Mouse (Mus musculus) liver, embryonic 16.5 days (tissue): Measurements from ENCODE around the gene Rreb1. TPM values are rescaled to one million over a fixed set of nuclear protein-coding genes. Genes with fewer than 3 reads are reported as not detected.
A peak's percentile ranks its signal among the peaks of the same experiment; 100 is the strongest.

ENCODE experiments used
- ATAC-seq: fragments of 200-750 bp; cut with Nextera tagmentation; 2 replicates; pipeline ENCODE4 v1.8.0; 2017; ENCODE audit warnings: low read depth, mild to moderate bottlenecking, moderate number of reproducible peaks, moderate library complexity
- H3K27ac ChIP-seq: fragments of 300-500 bp; sonication (generic); 2 replicates; pipeline ENCODE4 v1.5.1; 2014; ENCODE audit warnings: mild to moderate bottlenecking, low read length
- H3K27me3 ChIP-seq: fragments of 300-500 bp; sonication (generic); 2 replicates; pipeline ENCODE4 v1.6.1; 2014; ENCODE audit warnings: low read depth, low read length, mixed read lengths; ENCODE audit not compliant: control insufficient read depth, insufficient read depth
- H3K36me3 ChIP-seq: fragments of 300-500 bp; sonication (generic); 2 replicates; pipeline ENCODE4 v1.6.1; 2014; ENCODE audit warnings: mild to moderate bottlenecking; ENCODE audit not compliant: control insufficient read depth, insufficient read depth
- H3K4me1 ChIP-seq: fragments of 300-500 bp; sonication (generic); 2 replicates; pipeline ENCODE4 v1.6.1; 2014; ENCODE audit warnings: low read depth, low read length, mixed read lengths; ENCODE audit not compliant: control insufficient read depth
- H3K4me2 ChIP-seq: fragments of 300-500 bp; sonication (generic); 2 replicates; pipeline ENCODE4 v1.6.1; 2014; ENCODE audit warnings: low read depth, low read length, mixed read lengths
- H3K4me3 ChIP-seq: fragments of 300-500 bp; sonication (generic); 2 replicates; pipeline ENCODE4 v1.5.1; 2014; ENCODE audit warnings: low read depth, mild to moderate bottlenecking, low read length
- H3K9ac ChIP-seq: fragments of 300-500 bp; sonication (generic); 2 replicates; pipeline ENCODE4 v1.6.1; 2014; ENCODE audit warnings: low read depth, low read length
- H3K9me3 ChIP-seq: fragments of 300-500 bp; sonication (generic); replicated peaks from 2 replicates; pipeline ENCODE4 v1.6.1; 2016; ENCODE audit warnings: low read length; ENCODE audit not compliant: control insufficient read depth
- WGBS: fragments of 180-500 bp; shearing (Covaris S2); extraction: QIAGEN DNeasy Blood & Tissue Kit; methylation state at CpG from one replicate; pipeline ENCODE4 v1.1.7; 2014; ENCODE audit not compliant: insufficient replicate concordance; 5-methylcytosine and 5-hydroxymethylcytosine counted together
- polyA plus RNA-seq: library from polyadenylated mRNA; unstranded; fragments of >200 nt; fragmentation: Nextera tagmentation; extraction: Ambion mirVana; gene quantifications from 2 replicates; pipeline ENCODE4 v1.2.1, GENCODE M21; 2015

The Rreb1 gene
- polyA plus RNA-seq, 1 experiment from 2014 or later: 5.9 TPM

DNA sequence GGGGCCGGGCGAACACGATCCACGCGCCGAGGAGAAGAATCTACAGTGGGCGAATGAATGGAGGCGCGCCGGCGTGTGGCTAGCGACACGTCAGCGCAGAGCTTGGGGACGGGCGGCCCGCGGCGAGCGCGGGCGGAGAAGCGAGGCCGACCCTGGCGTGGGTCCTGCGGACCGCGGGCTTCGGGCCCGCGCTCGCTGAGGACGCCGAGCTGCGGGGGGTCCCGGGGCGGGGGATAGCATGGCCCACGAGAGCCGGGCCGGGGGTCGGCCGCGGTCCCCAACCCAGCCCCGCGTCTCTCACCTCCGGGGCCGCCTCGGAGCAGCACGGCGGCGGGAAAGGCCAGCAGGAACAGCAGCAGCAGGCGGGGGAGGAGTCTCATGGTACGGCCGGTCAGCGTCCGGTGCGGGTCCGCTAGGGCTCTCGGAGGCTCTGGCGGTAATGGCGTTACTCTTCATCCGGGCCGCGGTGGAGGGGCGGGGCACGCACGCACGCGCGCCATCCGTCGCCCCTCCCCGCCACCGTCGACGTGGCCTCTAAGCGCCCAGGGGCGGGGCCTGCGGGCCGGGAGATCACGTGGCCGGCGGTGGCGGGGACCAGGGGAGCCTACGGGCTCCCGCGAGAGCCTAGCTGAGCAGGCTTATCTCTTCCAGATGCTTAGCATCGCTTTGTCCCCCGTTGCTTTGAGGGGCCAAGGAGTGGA, 215.7 kb downstream of the Rreb1 start, which contains the start of gene Ssr1:
TSS of gene Ssr1 (minus strand) at position 514 of the 701 bp plus-strand sequence.
- Histone ChIP-seq H3K27ac (peak within 1 kb of the TSS; percentile 93), H3K9ac (peak within 1 kb of the TSS; percentile 98), H3K4me2 (peak within 1 kb of the TSS; percentile 72), H3K9me3 (no peaks in the 10 kb centered on the region), H3K4me1 (peaks cover 10% of the 10 kb centered on the region), H3K4me3 (peak within 1 kb of the TSS; percentile 96), H3K27me3 (no peaks in the 10 kb centered on the region), H3K36me3 (peaks cover 18% of the 10 kb centered on the region)
- peak; percentile 95 for ATAC-seq
- WGBS: under 1% methylated on average over 81 of the region's 89 CpGs

DNA sequence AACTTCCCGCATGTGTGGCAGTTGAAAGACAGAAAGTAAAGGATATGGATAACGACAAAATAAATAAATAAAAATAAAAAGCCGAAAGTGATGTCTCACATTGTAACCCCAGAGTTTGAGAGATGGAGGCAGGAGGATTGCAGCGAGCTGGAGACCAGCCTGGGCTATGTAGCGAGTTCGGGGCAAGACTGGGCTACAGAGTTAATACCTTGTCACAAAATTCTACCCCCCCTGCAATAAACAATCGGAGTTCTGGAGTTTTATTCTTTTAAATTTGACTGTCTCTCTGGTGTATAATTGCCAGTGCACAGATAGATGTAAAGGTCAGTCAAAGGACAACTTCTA, 216.2 kb downstream of the Rreb1 start:
- H3K9me3 ChIP-seq: no peaks in the 10 kb centered on the region
- H3K27ac ChIP-seq: peak overlapping the region; percentile 49; the same call in 1 of the 2 replicates
- peak overlapping the region; percentile 72 for H3K4me2 ChIP-seq
- peak overlapping the region; percentile 96 for H3K4me3 ChIP-seq
- peaks cover 14% of the 10 kb centered on the region; the same call in 1 of the 2 replicates for H3K36me3 ChIP-seq
- 10% methylated on average over 7 of the region's 7 CpGs for WGBS
- no peaks in the 10 kb centered on the region for H3K27me3 ChIP-seq
- ATAC-seq: peak; percentile 2; the same call in 1 of the 2 replicates
- peaks cover 10% of the 10 kb centered on the region for H3K4me1 ChIP-seq
- peak overlapping the region; percentile 52 for H3K9ac ChIP-seq

DNA sequence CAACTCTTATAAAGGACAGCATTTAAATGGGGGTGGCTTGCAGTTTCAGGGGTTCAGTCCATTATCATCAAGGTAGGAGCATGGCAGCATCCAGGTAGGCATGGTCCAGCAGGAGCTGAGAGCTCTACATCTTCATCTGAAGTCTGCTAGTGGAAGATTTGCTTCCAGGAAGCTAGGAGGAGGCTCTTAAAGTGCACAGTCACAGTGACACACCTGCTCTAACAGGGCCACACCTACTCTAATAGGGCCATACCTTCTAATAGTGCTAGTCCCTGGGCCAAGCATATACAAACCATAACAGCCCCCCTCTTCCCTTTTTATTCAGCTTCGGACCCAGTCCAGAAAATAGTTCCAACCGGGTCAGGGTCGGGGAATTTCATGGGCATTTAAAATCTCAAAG, 221.5 kb downstream of the Rreb1 start:
- Histone ChIP-seq H3K4me2 (no peak overlapping the region), H3K9me3 (no peaks in the 10 kb centered on the region), H3K27ac (peak overlapping the region; percentile 4; the same call in 1 of the 2 replicates), H3K4me3 (no peak overlapping the region), H3K4me1 (peaks cover 6% of the 10 kb centered on the region), H3K27me3 (no peaks in the 10 kb centered on the region), H3K9ac (no peak overlapping the region), H3K36me3 (no peaks in the 10 kb centered on the region)
- peak; percentile 95 for ATAC-seq
- WGBS: 68% methylated on average over 3 of the region's 3 CpGs

Other genes with a start within 250 kb of the Rreb1 start
- 67.7 and 69.3 TPM in 2 replicates for gene Ssr1, start 215.8 kb downstream of the Rreb1 start, polyA plus RNA-seq